Mouse (Mus musculus) heart, postnatal 0 days (tissue): Measurements from ENCODE around the gene Zmiz1.

Experiments used
- CTCF ChIP-seq: IDR thresholded peaks from 2 replicates; pipeline ENCODE4 v1.5.1; 2016; ENCODE audit warnings: antibody characterized with exemption, control low read depth, low read depth
- EP300 ChIP-seq: IDR thresholded peaks from 2 replicates; pipeline ENCODE4 v1.6.1; 2016; ENCODE audit warnings: antibody characterized with exemption, low read depth

DNA sequence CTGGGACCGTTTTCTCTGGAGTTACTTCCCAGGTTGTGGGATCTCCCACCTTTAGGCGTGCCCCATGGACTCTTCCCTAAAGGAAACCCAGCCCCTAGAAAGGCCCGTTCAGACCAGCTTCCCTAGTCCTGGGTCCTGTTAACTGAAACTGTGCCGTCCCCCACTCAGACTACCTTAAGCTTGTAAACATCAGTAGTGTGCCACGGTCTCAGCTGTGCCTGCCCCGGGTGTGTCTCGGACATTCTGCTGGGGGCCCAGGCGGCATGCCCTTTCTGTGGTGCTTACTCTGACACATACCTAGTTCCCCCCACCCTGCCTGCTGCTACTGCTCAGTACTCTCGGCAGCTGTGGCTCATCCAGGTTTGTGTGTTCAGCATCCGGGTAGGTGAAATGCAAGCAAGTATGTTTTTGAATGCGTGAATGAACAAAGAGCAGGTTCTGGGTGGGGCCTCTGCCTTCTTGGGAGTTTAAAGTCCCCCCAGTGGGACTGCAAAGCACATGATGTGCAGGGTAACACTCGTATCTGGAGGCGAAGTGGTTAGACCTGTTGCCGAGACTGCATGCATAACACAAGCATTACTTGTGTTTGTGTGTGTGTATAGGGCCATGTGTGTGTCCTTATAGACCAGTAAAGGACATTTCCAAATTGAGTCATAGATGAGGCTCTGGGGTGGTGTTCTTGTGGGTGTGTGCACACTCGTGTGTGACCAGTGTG, 157.2 kb downstream of the Zmiz1 start:
- TF ChIP-seq CTCF: no peak
- TF ChIP-seq EP300: no peak
